Mouse (Mus musculus) limb, embryonic 15.5 days (tissue): ENCODE data around the gene Ghr. TPM values are rescaled to one million over a fixed set of nuclear protein-coding genes. Genes with fewer than 3 reads are reported as not detected.

Experiments used
- ATAC-seq: fragments of 200-750 bp; cut with Nextera tagmentation; 2 replicates; pipeline ENCODE4 v1.8.0; 2017; ENCODE audit warnings: low read depth, moderate TSS enrichment; ENCODE audit not compliant: insufficient number of reproducible peaks, low FRiP score, low TSS enrichment
- H3K27ac ChIP-seq: fragments of 300-500 bp; sonication (generic); 2 replicates; pipeline ENCODE4 v1.5.1; 2015; ENCODE audit warnings: moderate library complexity, mild to moderate bottlenecking, inconsistent platforms
- H3K27me3 ChIP-seq: fragments of 300-500 bp; sonication (generic); 2 replicates; pipeline ENCODE4 v1.6.1; 2015; ENCODE audit warnings: inconsistent platforms
- H3K36me3 ChIP-seq: fragments of 300-500 bp; sonication (generic); 2 replicates; pipeline ENCODE4 v1.6.1; 2015; ENCODE audit warnings: inconsistent platforms
- H3K4me1 ChIP-seq: fragments of 300-500 bp; sonication (generic); 2 replicates; pipeline ENCODE4 v1.6.1; 2015; ENCODE audit warnings: inconsistent platforms
- H3K4me2 ChIP-seq: fragments of 300-500 bp; sonication (generic); 2 replicates; pipeline ENCODE4 v1.6.1; 2015; ENCODE audit warnings: mild to moderate bottlenecking, inconsistent platforms
- H3K4me3 ChIP-seq: fragments of 300-500 bp; sonication (generic); 2 replicates; pipeline ENCODE4 v1.5.1; 2015; ENCODE audit warnings: mild to moderate bottlenecking, inconsistent platforms
- H3K9ac ChIP-seq: fragments of 300-500 bp; sonication (generic); 2 replicates; pipeline ENCODE4 v1.6.1; 2015; ENCODE audit warnings: inconsistent platforms
- H3K9me3 ChIP-seq: fragments of 300-500 bp; sonication (generic); 2 replicates; pipeline ENCODE4 v1.6.1; 2016; ENCODE audit warnings: inconsistent platforms
- WGBS: fragments of 180-500 bp; shearing (Covaris S2); methylation state at CpG from one replicate; pipeline ENCODE4 v1.1.7; 2015; 5-methylcytosine and 5-hydroxymethylcytosine counted together
- polyA plus RNA-seq: library from polyadenylated mRNA; unstranded; fragments of >200 nt; fragmentation: Nextera tagmentation; extraction: Ambion mirVana; gene quantifications from 2 replicates; pipeline ENCODE4 v1.2.1, GENCODE M21; 2015

The Ghr gene
- polyA plus RNA-seq, 1 experiment from 2014 or later: 83.3 TPM

GRCm38 (mm10) chr15:3512380-3512779 lies 70.9 kb downstream of the Ghr start:
- Histone ChIP-seq H3K9me3 (no peaks in the 10 kb centered on the region), H3K27ac (no peak overlapping the region), H3K36me3 (no peaks in the 10 kb centered on the region), H3K4me2 (no peak overlapping the region), H3K4me1 (peaks cover 10% of the 10 kb centered on the region; the same call in 1 of the 2 replicates), H3K9ac (no peak overlapping the region), H3K4me3 (no peak overlapping the region), H3K27me3 (no peaks in the 10 kb centered on the region)
- 90% methylated on average over 1 of the region's 1 CpGs for WGBS
- ATAC-seq: no peak

DNA sequence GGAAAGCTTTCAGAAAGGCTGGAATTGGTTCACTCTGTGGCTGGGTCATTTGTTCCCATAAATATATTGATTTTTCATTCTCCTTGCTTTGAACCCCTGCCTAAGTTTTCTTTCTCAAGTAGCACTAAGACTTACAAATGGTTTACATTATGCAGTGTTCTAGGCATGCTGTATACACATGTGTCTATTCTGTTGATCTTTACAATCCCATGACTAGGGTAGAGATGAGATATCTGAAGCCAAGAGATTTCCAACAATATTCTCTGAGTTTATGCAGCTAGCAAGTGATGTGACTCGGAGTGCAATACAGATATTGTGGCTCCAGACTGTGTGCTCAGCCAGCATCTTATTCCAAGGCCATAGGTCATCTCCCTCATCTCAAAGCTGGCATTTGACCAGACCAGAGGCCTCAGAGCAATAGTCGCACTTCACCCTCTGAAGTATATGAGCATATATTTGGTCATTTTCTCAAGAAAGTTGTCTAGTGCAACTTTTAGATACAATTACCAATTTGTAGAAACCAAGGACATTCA lies 71.6 kb downstream of the Ghr start:
- 71% methylated on average over 2 of the region's 2 CpGs for WGBS
- Histone ChIP-seq H3K27ac (no peak overlapping the region), H3K9ac (no peak overlapping the region), H3K36me3 (no peaks in the 10 kb centered on the region), H3K9me3 (no peaks in the 10 kb centered on the region), H3K4me1 (peaks cover 10% of the 10 kb centered on the region; the same call in 1 of the 2 replicates), H3K27me3 (no peaks in the 10 kb centered on the region), H3K4me2 (no peak overlapping the region), H3K4me3 (no peak overlapping the region)
- no peak for ATAC-seq

GRCm38 (mm10) chr15:3509089-3509488 lies 74.2 kb downstream of the Ghr start:
- no peak overlapping the region for H3K27ac ChIP-seq
- peaks cover 10% of the 10 kb centered on the region; the same call in 1 of the 2 replicates for H3K4me1 ChIP-seq
- 65% methylated on average over 3 of the region's 3 CpGs for WGBS
- 0 out of 2 replicates have a peak, but pooled peaks cover 3% of the 10 kb centered on the region for H3K36me3 ChIP-seq
- no peaks in the 10 kb centered on the region for H3K9me3 ChIP-seq
- no peak overlapping the region for H3K9ac ChIP-seq
- no peak overlapping the region for H3K4me2 ChIP-seq
- H3K4me3 ChIP-seq: no peak overlapping the region
- no peaks in the 10 kb centered on the region for H3K27me3 ChIP-seq
- no peak for ATAC-seq

DNA sequence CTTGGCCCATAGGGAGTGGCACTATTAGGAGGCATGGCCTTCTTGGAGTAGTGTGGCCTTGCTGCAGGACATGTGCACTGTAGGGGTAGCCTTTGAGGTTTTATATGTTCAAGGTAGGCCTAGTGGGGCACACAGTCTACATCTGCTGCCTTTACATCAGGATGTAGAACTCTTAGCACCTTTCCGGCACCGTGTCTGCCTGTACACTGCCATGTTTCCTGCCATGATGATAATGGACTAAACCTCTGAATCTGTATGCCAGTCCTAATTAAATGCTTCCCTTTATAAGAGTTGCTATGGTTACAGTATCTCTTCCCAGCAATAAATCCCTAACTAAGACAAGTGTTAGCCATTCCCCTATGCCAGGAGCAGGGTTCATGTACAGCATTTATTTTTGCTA lies 76.0 kb downstream of the Ghr start:
- no peak overlapping the region for H3K4me2 ChIP-seq
- no peaks in the 10 kb centered on the region for H3K27me3 ChIP-seq
- WGBS: 85% methylated on average over 2 of the region's 2 CpGs
- 0 out of 2 replicates have a peak, but pooled peaks cover 3% of the 10 kb centered on the region for H3K36me3 ChIP-seq
- peaks cover 11% of the 10 kb centered on the region for H3K4me1 ChIP-seq
- H3K9me3 ChIP-seq: no peaks in the 10 kb centered on the region
- no peak overlapping the region for H3K4me3 ChIP-seq
- ATAC-seq: no peak
- H3K9ac ChIP-seq: no peak overlapping the region
- no peak overlapping the region for H3K27ac ChIP-seq

- Histone ChIP-seq H3K9ac (no peak overlapping the region), H3K27ac (no peak overlapping the region), H3K27me3 (no peaks in the 10 kb centered on the region), H3K9me3 (no peaks in the 10 kb centered on the region), H3K36me3 (0 out of 2 replicates have a peak, but pooled peaks cover 3% of the 10 kb centered on the region), H3K4me3 (no peak overlapping the region), H3K4me2 (no peak overlapping the region), H3K4me1 (peaks cover 11% of the 10 kb centered on the region)
- ATAC-seq: no peak
- 60% methylated on average over 5 of the region's 5 CpGs for WGBS
Measured at GRCm38 (mm10) chr15:3504700-3505099, 78.6 kb downstream of the Ghr start.

DNA sequence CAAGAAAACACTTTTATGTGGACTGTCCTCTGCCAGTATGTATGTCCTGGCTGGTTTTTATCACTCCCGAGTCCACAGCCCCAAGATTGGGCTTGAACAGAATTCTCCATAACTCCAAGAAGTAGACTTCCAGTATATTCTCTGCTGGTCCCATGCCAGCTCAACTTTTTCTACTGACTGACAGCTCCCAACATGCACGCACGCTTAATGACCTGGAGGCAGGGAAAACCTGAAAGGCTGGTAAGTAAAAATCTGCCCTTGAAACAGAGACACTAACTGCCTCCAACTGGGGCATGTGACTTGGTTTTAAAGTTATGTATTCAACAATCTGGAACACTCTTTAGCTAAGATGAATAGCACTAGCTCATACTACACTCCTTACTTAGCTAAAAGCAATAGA lies 81.6 kb downstream of the Ghr start:
- H3K4me2 ChIP-seq: no peak overlapping the region
- no peak overlapping the region for H3K27ac ChIP-seq
- H3K27me3 ChIP-seq: no peaks in the 10 kb centered on the region
- H3K4me1 ChIP-seq: peaks cover 3% of the 10 kb centered on the region; the same call in 1 of the 2 replicates
- 0 out of 2 replicates have a peak, but pooled peaks cover 3% of the 10 kb centered on the region for H3K36me3 ChIP-seq
- H3K4me3 ChIP-seq: no peak overlapping the region
- WGBS: 52% methylated on average over 3 of the region's 3 CpGs
- H3K9me3 ChIP-seq: no peaks in the 10 kb centered on the region
- ATAC-seq: no peak
- no peak overlapping the region for H3K9ac ChIP-seq

- Histone ChIP-seq H3K36me3 (no peaks in the 10 kb centered on the region), H3K27ac (no peak overlapping the region), H3K4me3 (no peak overlapping the region), H3K9ac (no peak overlapping the region), H3K4me2 (no peak overlapping the region), H3K4me1 (peaks cover 3% of the 10 kb centered on the region; the same call in 1 of the 2 replicates), H3K27me3 (no peaks in the 10 kb centered on the region), H3K9me3 (no peaks in the 10 kb centered on the region)
- no peak for ATAC-seq
- WGBS: 97% methylated on average over 1 of the region's 1 CpGs
Measured at GRCm38 (mm10) chr15:3499020-3499419, 84.3 kb downstream of the Ghr start.

DNA sequence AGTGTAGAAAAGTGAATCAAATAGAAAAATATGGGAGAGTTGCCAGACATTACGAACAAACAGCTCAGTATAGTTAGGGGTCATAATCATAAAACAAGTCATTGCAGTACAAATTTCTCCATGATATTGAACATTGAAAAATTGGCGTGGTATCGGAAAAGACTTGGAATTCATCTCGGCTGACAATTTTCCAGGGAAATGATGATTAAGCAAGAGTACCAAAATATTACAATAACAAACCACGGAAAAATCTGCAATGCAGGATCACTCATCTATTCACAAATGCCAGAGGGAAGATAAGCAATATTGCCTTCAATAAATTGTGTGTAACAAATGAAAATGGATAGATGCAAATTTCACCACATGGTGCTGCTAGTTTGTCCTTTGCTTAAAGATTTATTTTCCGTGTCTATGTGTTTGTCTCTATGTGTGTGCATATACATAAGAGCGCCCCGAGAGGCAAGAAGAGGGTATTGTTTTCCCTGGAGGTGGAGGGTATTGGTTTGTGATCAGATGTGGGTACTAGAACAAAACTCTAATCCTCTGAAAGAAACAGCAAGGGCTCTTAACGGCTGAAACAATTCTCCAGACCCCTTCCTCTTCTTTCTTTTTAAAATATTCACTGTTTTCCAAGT lies 85.2 kb downstream of the Ghr start:
- Histone ChIP-seq H3K4me1 (peaks cover 3% of the 10 kb centered on the region; the same call in 1 of the 2 replicates), H3K36me3 (no peaks in the 10 kb centered on the region), H3K4me3 (no peak overlapping the region), H3K4me2 (no peak overlapping the region), H3K9me3 (no peaks in the 10 kb centered on the region), H3K27ac (no peak overlapping the region), H3K27me3 (no peaks in the 10 kb centered on the region), H3K9ac (no peak overlapping the region)
- WGBS: 80% methylated on average over 9 of the region's 9 CpGs
- ATAC-seq: no peak

DNA sequence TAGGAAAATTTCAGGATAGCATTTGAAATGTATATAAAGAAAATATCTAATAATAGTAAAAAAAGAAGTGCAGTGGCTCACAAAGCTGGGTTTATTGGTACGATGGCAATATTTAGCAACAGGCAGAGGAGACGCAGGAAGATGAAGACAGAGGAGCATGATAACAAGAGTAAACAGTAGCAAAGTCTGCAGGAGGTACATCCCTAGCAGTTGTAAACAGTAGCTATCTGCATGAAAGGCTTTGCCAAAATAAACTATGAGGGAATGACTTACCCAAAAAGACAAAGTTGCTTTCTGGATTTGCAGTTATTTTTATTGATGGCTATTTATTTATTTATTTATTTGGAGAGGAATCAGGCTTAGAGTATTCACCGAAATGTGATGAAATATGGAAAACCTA lies 92.4 kb downstream of the Ghr start:
- Histone ChIP-seq H3K9ac (no peak overlapping the region), H3K36me3 (no peaks in the 10 kb centered on the region), H3K4me3 (no peak overlapping the region), H3K27me3 (no peaks in the 10 kb centered on the region), H3K27ac (no peak overlapping the region), H3K4me2 (no peak overlapping the region), H3K4me1 (no peaks in the 10 kb centered on the region), H3K9me3 (no peaks in the 10 kb centered on the region)
- WGBS: 90% methylated on average over 3 of the region's 3 CpGs
- no peak for ATAC-seq

DNA sequence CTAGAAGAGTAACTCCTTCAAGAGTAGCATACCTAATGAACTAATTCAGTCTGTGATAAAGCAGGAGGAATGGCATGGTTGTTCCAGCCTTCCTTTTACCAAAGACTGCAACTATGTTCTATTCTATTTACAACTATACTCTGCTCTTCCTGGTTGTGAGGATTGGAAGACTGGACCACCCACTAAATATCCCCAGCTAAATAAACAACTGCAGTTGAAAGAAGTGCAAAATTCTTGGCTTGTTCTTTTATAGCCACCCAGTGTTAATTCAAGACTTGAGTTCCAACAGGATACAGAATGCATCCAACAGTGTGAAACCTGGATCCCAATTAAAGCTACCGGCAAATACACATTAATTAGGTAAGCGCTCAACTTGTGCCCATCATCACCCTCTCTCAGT lies 93.3 kb downstream of the Ghr start:
- no peak for ATAC-seq
- Histone ChIP-seq H3K4me1 (no peaks in the 10 kb centered on the region), H3K4me2 (no peak overlapping the region), H3K27me3 (no peaks in the 10 kb centered on the region), H3K4me3 (no peak overlapping the region), H3K36me3 (no peaks in the 10 kb centered on the region), H3K9me3 (no peaks in the 10 kb centered on the region), H3K9ac (no peak overlapping the region), H3K27ac (no peak overlapping the region)
- 56% methylated on average over 2 of the region's 2 CpGs for WGBS

- Histone ChIP-seq H3K27me3 (no peaks in the 10 kb centered on the region), H3K9ac (no peak overlapping the region), H3K4me2 (no peak overlapping the region), H3K27ac (no peak overlapping the region), H3K4me3 (no peak overlapping the region), H3K4me1 (no peaks in the 10 kb centered on the region), H3K36me3 (no peaks in the 10 kb centered on the region), H3K9me3 (no peaks in the 10 kb centered on the region)
- ATAC-seq: no peak
Measured at GRCm38 (mm10) chr15:3489180-3489579, 94.1 kb downstream of the Ghr start.

DNA sequence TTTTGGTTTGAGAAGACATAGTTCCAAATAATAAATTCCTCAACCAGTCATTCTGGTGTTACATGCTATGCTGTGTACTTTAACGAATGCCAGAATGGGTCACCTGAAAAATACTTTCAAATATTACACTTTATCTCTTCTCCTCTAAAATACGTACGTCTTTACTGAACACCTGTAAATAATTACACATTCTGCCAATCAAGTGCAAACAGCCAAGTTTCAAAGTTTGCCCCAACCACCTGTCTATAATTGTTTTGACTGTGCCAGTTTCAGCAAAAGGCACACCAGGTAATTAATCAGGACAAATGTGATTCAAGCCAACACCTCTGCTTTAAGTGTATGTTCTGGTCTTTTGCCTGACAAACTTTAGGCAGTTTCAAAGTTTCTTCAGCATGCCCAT lies 94.7 kb downstream of the Ghr start:
- Histone ChIP-seq H3K9me3 (no peaks in the 10 kb centered on the region), H3K9ac (no peak overlapping the region), H3K4me1 (no peaks in the 10 kb centered on the region), H3K4me3 (no peak overlapping the region), H3K4me2 (no peak overlapping the region), H3K36me3 (no peaks in the 10 kb centered on the region), H3K27me3 (no peaks in the 10 kb centered on the region), H3K27ac (no peak overlapping the region)
- WGBS: 48% methylated on average over 3 of the region's 3 CpGs
- ATAC-seq: no peak
